Comparison of ENCODE assay signal across 12 mouse cellular contexts in the genomic region with DNA sequence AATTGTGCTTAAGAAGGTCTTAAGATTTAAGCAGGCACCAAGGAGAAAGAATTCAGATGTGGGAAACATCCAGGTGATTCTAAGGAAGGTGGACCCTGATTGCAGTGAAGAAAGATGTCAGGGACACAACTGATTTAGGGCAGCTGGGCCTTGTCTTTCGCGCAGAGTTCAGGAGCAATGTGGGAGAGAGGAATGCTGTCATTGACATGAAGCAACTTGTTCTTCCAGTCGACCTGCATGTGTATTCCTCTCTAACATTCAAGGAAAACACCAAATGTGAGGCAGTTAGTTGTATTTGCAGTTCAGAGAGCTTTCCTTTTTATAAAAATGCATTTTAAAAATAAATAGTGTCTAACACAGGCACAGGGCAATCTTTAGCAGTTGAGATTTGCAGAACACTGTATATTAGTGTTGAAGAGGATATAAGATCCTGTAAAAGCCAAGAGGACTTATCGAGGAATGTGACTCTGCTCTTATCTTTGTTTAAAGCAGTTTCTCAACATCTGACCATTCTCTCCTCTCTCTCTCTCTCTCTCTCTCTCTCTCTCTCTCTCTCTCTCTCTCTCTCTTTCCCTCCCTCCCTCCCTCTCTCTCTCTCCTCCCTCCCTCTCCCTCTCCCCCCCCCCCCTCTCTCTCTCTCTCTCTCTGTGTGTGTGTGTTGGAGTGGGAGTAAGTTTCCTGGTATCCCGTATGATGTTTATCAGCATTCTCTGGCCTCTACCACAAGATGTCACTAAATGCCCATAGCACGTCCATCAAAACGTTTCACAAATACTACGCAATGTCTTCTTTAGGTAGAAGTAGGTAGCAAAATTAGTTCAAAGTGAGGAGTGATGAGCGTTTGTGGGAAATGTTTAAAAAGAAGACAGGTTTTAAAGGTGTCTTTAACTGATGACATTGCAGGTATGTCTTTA. TPM values are rescaled to one million over a fixed set of nuclear protein-coding genes. Genes with fewer than 3 reads are reported as not detected.
DNase-seq lines count a peak whose midpoint lies in the region; ATAC-seq and TF ChIP-seq lines count a peak whose summit lies in the region.
"Had no signal": no experiment of that assay in that cellular context is flagged by ENCODE, and none has a peak within 500 bp of the region (broad histone marks: within the 10 kb centered on the region; RNA-seq: fewer than 3 reads in every experiment).

No protein-coding gene starts in this region.

- no peak overlapping the region for H3K4me2 ChIP-seq in liver, embryonic 12.5 days
- H3K4me2 ChIP-seq in embryonic facial prominence, embryonic 11.5 days (ENCODE audit: low read depth, low read length): no peak overlapping the region
- no peak overlapping the region for H3K4me2 ChIP-seq in forebrain, embryonic 11.5 days (ENCODE audit: low read depth, low read length, severe bottlenecking)

- DNase-seq in cerebellum, postnatal 10 days: peak; percentile 3
- DNase-seq in liver, adult 2 months (ENCODE audit: extremely low read depth, low read depth, low spot score): peak; percentile 3
- peak; percentile 28 for DNase-seq in embryonic facial prominence, embryonic 11.5 days (ENCODE audit: low spot score)
- DNase-seq in retina, adult 2 months (ENCODE audit: low read depth, low spot score): peak; percentile 2
- no peak for DNase-seq in forebrain, embryonic 11.5 days (ENCODE audit: low spot score)
- DNase-seq in gastrocnemius, postnatal 10 days: no peak
- DNase-seq: cerebellum, adult 8-10 months had no signal

- H3K4me3 ChIP-seq in liver, adult 2 months (ENCODE audit: insufficient read depth, low read depth, low read length): no peak overlapping the region
- H3K4me3 ChIP-seq in liver, embryonic 12.5 days: no peak overlapping the region
- H3K4me3 ChIP-seq in embryonic facial prominence, embryonic 11.5 days (ENCODE audit: low read depth, low read length): no peak overlapping the region
- H3K4me3 ChIP-seq in forebrain, embryonic 11.5 days (ENCODE audit: low read depth, low read length): no peak overlapping the region

- H3K79me2 ChIP-seq in liver, adult 2 months (ENCODE audit: control insufficient read depth, insufficient read depth, low read length): no peaks in the 10 kb centered on the region

- no peaks in the 10 kb centered on the region for H3K4me1 ChIP-seq in liver, adult 2 months (ENCODE audit: control insufficient read depth, insufficient read depth, low read length)
- H3K4me1 ChIP-seq in liver, embryonic 12.5 days: no peaks in the 10 kb centered on the region
- H3K4me1 ChIP-seq in embryonic facial prominence, embryonic 11.5 days (ENCODE audit: control insufficient read depth, insufficient read depth, low read length): no peaks in the 10 kb centered on the region
- H3K4me1 ChIP-seq in forebrain, embryonic 11.5 days (replicated peaks; ENCODE audit: control insufficient read depth, insufficient read depth, low read length): no peaks in the 10 kb centered on the region

- no peak for ATAC-seq in cerebellum, adult (ENCODE audit: insufficient number of reproducible peaks, low FRiP score, low TSS enrichment)
- ATAC-seq in liver, embryonic 12.5 days: no peak
- no peak for ATAC-seq in embryonic facial prominence, embryonic 11.5 days (replicated peaks; ENCODE audit: insufficient number of reproducible peaks, low FRiP score, low TSS enrichment, low read depth)
- ATAC-seq in forebrain, embryonic 11.5 days (replicated peaks; ENCODE audit: low FRiP score): no peak

- H3K27me3 ChIP-seq in liver, adult 2 months (ENCODE audit: control insufficient read depth, insufficient read depth, low read length): no peaks in the 10 kb centered on the region
- no peaks in the 10 kb centered on the region for H3K27me3 ChIP-seq in liver, embryonic 12.5 days (replicated peaks)
- no peaks in the 10 kb centered on the region for H3K27me3 ChIP-seq in embryonic facial prominence, embryonic 11.5 days (ENCODE audit: control insufficient read depth, insufficient read depth, low read length)
- H3K27me3 ChIP-seq in forebrain, embryonic 11.5 days (ENCODE audit: control insufficient read depth, insufficient read depth, low read length): no peaks in the 10 kb centered on the region

- 34% methylated on average over 9 of the region's 9 CpGs for WGBS in liver, adult 2 months
- 36% methylated on average over 9 of the region's 9 CpGs for whole genome bisulfite sequencing in liver, embryonic 12.5 days (ENCODE audit: insufficient replicate concordance)
- WGBS in embryonic facial prominence, embryonic 11.5 days: 43% methylated on average over 9 of the region's 9 CpGs
- 49% methylated on average over 9 of the region's 9 CpGs for WGBS in forebrain, embryonic 11.5 days

- H3K9me3 ChIP-seq in liver, embryonic 12.5 days (replicated peaks): no peaks in the 10 kb centered on the region
- no peaks in the 10 kb centered on the region for H3K9me3 ChIP-seq in embryonic facial prominence, embryonic 11.5 days (replicated peaks; ENCODE audit: control insufficient read depth, low read length)
- no peaks in the 10 kb centered on the region for H3K9me3 ChIP-seq in forebrain, embryonic 11.5 days (ENCODE audit: control insufficient read depth, low read length)

- no peaks in the 10 kb centered on the region for H3K36me3 ChIP-seq in liver, adult 2 months (ENCODE audit: control insufficient read depth, insufficient read depth, low read length)
- no peaks in the 10 kb centered on the region for H3K36me3 ChIP-seq in liver, embryonic 12.5 days
- H3K36me3 ChIP-seq in embryonic facial prominence, embryonic 11.5 days (replicated peaks; ENCODE audit: control insufficient read depth, insufficient read depth, low read depth, low read length): no peaks in the 10 kb centered on the region
- no peaks in the 10 kb centered on the region for H3K36me3 ChIP-seq in forebrain, embryonic 11.5 days (ENCODE audit: control insufficient read depth, insufficient read depth, low read length)

- TF ChIP-seq POLR2A in liver, adult 2 months (IDR thresholded peaks at IDR 0.05; ENCODE audit: extremely low read depth, insufficient read depth, low read length): no peak

- H3K9ac ChIP-seq in liver, adult 2 months (ENCODE audit: low read depth, low read length): no peak overlapping the region
- H3K9ac ChIP-seq in liver, embryonic 12.5 days: no peak overlapping the region
- H3K9ac ChIP-seq in embryonic facial prominence, embryonic 11.5 days (replicated peaks; ENCODE audit: low read length): no peak overlapping the region
- no peak overlapping the region for H3K9ac ChIP-seq in forebrain, embryonic 11.5 days (ENCODE audit: low read length)

- H3K27ac ChIP-seq in liver, adult 2 months (replicated peaks; ENCODE audit: insufficient read depth, low read depth, low read length): no peak overlapping the region
- H3K27ac ChIP-seq in liver, embryonic 12.5 days: no peak overlapping the region
- H3K27ac ChIP-seq in embryonic facial prominence, embryonic 11.5 days (replicated peaks; ENCODE audit: low read depth, low read length): no peak overlapping the region
- H3K27ac ChIP-seq in forebrain, embryonic 11.5 days (ENCODE audit: low read depth, low read length): no peak overlapping the region

- TF ChIP-seq CTCF in liver, adult 2 months (IDR thresholded peaks at IDR 0.05; ENCODE audit: low read depth, low read length): peak; percentile 22; the same call in 1 of the 2 replicates

RNA-seq across cellular contexts. Expression of gene Cpa3, which starts 12.8 kb away (rescaled TPM):
- total RNA-seq in liver, adult 2 months (2014; rRNA removed): 0.09 TPM in 1 of 2 replicates, not detected in the other
- polyA plus RNA-seq in liver, adult 2 months (2012; rRNA removed): not detected in 2 replicates
- 3.6 and 4.2 TPM in 2 replicates for polyA plus RNA-seq in liver, embryonic 12.5 days (2016; fragmentation: Nextera tagmentation; extraction: Ambion mirVana)
- polyA plus RNA-seq in embryonic facial prominence, embryonic 11.5 days (2014; fragmentation: Nextera tagmentation; extraction: Ambion mirVana): 0.96 and 1.1 TPM in 2 replicates
- polyA plus RNA-seq in forebrain, embryonic 11.5 days (2014; fragmentation: Nextera tagmentation; extraction: Ambion mirVana): 0.29 TPM in 1 of 2 replicates, not detected in the other
- 10 to 100 TPM; 14.1 to 14.5 TPM for total RNA-seq in gastrocnemius, postnatal 10 days (2021)
- total RNA-seq: left cerebral cortex, adult 18-20 months had no signal

RNA-seq across cellular contexts. Expression of gene Cpb1, which starts 20.7 kb away (rescaled TPM):
- total RNA-seq in liver, adult 2 months (2014; rRNA removed): 7.9 and 76.8 TPM in 2 replicates
- polyA plus RNA-seq in liver, adult 2 months (2012; rRNA removed): 0.16 TPM in 1 of 2 replicates, not detected in the other
- polyA plus RNA-seq in liver, embryonic 12.5 days (2016; fragmentation: Nextera tagmentation; extraction: Ambion mirVana): 0.06 TPM in 1 of 2 replicates, not detected in the other
- not detected in 2 replicates for polyA plus RNA-seq in embryonic facial prominence, embryonic 11.5 days (2014; fragmentation: Nextera tagmentation; extraction: Ambion mirVana)
- not detected in 2 replicates for polyA plus RNA-seq in forebrain, embryonic 11.5 days (2014; fragmentation: Nextera tagmentation; extraction: Ambion mirVana)
- total RNA-seq in gastrocnemius, postnatal 10 days (2021): under 1 TPM; 0.12 to 0.16 TPM
- total RNA-seq: heart, adult 8-10 months had no signal
- polyA plus RNA-seq: neural tube, embryonic 11.5 days had no signal

Comparison
In these comparisons a context has a peak if more than half of its experiments do, and no peak if none do; other contexts are left out.
1. DNase-seq: peak in cerebellum, postnatal 10 days (2 of 2), liver, adult 2 months (single experiment), embryonic facial prominence, embryonic 11.5 days (single experiment) and retina, adult 2 months (single experiment); none in forebrain, embryonic 11.5 days (single experiment) and gastrocnemius, postnatal 10 days (single experiment).